Mouse (Mus musculus) lung, embryonic 16.5 days (tissue): ENCODE measurements at regions not wholly inside any gene's neighbourhood (a gene's known extent, or its start where the extent isn't known, plus 50 kb on each side); places are given as distances from the start of the nearest gene placed in this dataset.

Experiments used
- ATAC-seq: fragments of 200-750 bp; cut with Nextera tagmentation; 2 replicates; pipeline ENCODE4 v1.8.0; 2017; ENCODE audit warnings: low read depth, mild to moderate bottlenecking, moderate library complexity
- H3K27ac ChIP-seq: fragments of 300-500 bp; sonication (generic); 2 replicates; pipeline ENCODE4 v1.5.1; 2014; ENCODE audit warnings: mild to moderate bottlenecking, control low read depth, low read length
- H3K27me3 ChIP-seq: fragments of 300-500 bp; sonication (generic); 2 replicates; pipeline ENCODE4 v1.6.1; 2014; ENCODE audit warnings: low read depth, low read length, mixed read lengths; ENCODE audit not compliant: control insufficient read depth, insufficient read depth
- H3K36me3 ChIP-seq: fragments of 300-500 bp; sonication (generic); 2 replicates; pipeline ENCODE4 v1.6.1; 2014; ENCODE audit warnings: low read length; ENCODE audit not compliant: control insufficient read depth, insufficient read depth
- H3K4me1 ChIP-seq: fragments of 300-500 bp; sonication (generic); replicated peaks from 2 replicates; pipeline ENCODE4 v1.6.1; 2014; ENCODE audit warnings: low read length, mixed read lengths; ENCODE audit not compliant: control insufficient read depth, insufficient read depth
- H3K4me2 ChIP-seq: fragments of 300-500 bp; sonication (generic); 2 replicates; pipeline ENCODE4 v1.6.1; 2014; ENCODE audit warnings: low read depth, low read length, control low read depth
- H3K4me3 ChIP-seq: fragments of 300-500 bp; sonication (generic); 2 replicates; pipeline ENCODE4 v1.5.1; 2014; ENCODE audit warnings: mild to moderate bottlenecking, low read length, control low read depth
- H3K9ac ChIP-seq: fragments of 300-500 bp; sonication (generic); 2 replicates; pipeline ENCODE4 v1.6.1; 2014; ENCODE audit warnings: low read length, control low read depth
- H3K9me3 ChIP-seq: fragments of 300-500 bp; sonication (generic); 2 replicates; pipeline ENCODE4 v1.6.1; 2016; ENCODE audit warnings: low read length; ENCODE audit not compliant: control insufficient read depth
- WGBS: fragments of 180-500 bp; shearing (Covaris S2); extraction: QIAGEN DNeasy Blood & Tissue Kit; methylation state at CpG from one replicate; pipeline ENCODE4 v1.1.7; 2014; 5-methylcytosine and 5-hydroxymethylcytosine counted together

DNA sequence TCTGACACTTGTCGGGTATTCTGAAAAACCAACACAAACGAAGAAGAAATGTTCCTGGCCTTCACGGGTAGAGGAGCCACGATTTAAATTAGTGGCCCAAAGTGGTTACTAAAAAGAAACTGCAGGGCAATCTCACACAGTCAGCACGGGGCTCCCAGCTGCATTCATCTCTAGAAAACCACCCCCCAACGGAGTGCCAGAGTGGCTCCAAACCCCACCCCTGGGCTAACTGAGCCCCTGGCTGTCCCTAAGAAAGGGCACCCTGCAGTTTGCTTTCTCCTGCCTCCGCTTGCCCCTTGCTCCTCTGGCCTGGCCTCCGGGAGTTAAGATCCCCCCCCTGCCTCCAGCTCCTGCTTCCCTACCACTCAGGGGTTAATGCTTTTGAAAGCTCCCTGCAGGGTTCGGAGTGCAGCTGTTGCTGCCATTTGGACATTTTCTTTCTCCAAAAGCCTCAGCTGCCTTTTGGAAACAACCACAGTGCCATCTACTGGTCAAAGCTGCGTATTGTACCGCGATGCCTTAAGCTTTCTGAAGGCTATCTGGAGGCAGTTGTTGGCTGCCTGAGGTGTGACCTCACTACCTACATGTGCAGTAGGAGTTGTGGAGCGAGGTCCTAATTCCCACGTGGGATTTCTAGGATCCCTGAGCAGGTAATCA, 92.9 kb upstream of the Castor2 start:
- Histone ChIP-seq H3K4me1 (peaks cover 6% of the 10 kb centered on the region; the same call in 1 of the 2 replicates), H3K9me3 (no peaks in the 10 kb centered on the region), H3K4me3 (peak overlapping the region; percentile 35), H3K9ac (peak overlapping the region; percentile 58), H3K27me3 (peaks cover 2% of the 10 kb centered on the region; the same call in 1 of the 2 replicates), H3K4me2 (peak overlapping the region; percentile 60), H3K27ac (no peak overlapping the region), H3K36me3 (no peaks in the 10 kb centered on the region)
- 7% methylated on average over 14 of the region's 14 CpGs for WGBS
- ATAC-seq = peak; percentile 88

DNA sequence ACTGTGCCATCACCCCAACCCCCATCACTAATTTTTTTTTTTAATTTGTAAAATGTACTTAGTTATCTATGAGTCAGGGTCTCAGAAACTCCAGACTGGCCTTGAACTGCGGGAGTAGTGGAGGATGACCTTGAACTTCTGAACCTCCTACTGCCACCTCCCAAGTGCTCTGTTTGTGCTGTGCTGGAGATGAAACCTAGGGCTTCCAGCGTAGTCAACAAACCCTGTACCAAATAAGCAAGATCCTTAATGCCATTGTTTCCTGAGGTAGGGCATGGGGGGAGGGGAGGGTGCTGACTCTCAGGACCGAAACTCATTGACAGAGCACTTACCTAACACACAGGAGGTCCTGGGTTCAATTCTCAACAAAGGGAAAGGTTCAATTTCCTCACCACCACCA, 93.5 kb upstream of the Castor2 start:
- Histone ChIP-seq H3K4me2 (no peak overlapping the region), H3K9ac (no peak overlapping the region), H3K4me3 (no peak overlapping the region), H3K36me3 (no peaks in the 10 kb centered on the region), H3K9me3 (no peaks in the 10 kb centered on the region), H3K27ac (no peak overlapping the region), H3K27me3 (peaks cover 2% of the 10 kb centered on the region; the same call in 1 of the 2 replicates), H3K4me1 (peaks cover 6% of the 10 kb centered on the region; the same call in 1 of the 2 replicates)
- ATAC-seq = no peak
- 63% methylated on average over 3 of the region's 3 CpGs for WGBS

DNA sequence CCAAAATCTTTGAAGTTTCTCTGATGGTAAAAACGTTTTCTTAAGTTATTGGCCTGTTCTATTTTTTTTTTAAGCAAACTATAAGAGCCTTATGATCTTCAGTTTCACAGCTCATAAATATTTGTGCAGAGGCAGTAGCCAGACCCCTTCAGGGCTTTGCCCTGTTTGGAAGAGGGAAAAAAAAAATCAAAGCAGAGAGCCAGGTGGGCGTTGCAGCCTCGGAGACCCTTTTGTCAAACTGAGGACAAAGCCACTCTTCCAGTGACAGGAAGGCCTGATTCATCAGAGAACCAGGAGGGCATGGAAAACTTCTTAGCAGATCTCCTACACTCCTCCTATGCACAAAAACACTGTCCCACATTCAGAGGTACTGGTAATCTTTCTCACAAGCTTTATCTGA, 99.4 kb upstream of the Castor2 start:
- no peak; the same call in 1 of the 2 replicates for ATAC-seq
- Histone ChIP-seq H3K27ac (peak overlapping the region; percentile 45), H3K9ac (no peak overlapping the region), H3K4me3 (no peak overlapping the region), H3K4me1 (no peaks in the 10 kb centered on the region; the same call in 1 of the 2 replicates), H3K27me3 (no peaks in the 10 kb centered on the region), H3K9me3 (no peaks in the 10 kb centered on the region), H3K36me3 (no peaks in the 10 kb centered on the region), H3K4me2 (no peak overlapping the region)
- 11% methylated on average over 3 of the region's 3 CpGs for WGBS

DNA sequence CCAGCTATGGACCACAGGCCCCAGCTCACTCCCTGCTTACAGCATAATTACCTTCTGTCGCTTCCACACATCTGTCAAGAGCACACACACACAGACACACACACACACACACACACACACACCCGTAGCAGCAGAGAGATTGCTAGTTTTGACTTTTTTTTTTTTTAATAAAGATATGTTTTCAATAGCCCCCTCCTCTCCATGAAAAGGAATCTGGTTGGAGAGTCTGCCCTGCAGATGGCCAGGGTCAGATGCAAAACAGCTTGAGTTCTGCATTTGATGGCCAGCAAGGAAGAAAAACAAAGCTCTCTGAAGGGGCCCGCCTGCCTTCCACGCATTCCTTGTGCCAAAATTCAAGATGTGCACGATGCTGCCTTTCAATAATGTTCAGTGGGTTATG, 99.8 kb upstream of the Castor2 start:
- no peak overlapping the region for H3K27ac ChIP-seq
- H3K4me3 ChIP-seq = no peak overlapping the region
- no peaks in the 10 kb centered on the region; the same call in 1 of the 2 replicates for H3K4me1 ChIP-seq
- H3K9ac ChIP-seq = no peak overlapping the region
- H3K27me3 ChIP-seq = no peaks in the 10 kb centered on the region
- H3K9me3 ChIP-seq = no peaks in the 10 kb centered on the region
- H3K4me2 ChIP-seq = no peak overlapping the region
- ATAC-seq = peak; percentile 47; the same call in 1 of the 2 replicates
- WGBS = 20% methylated on average over 5 of the region's 5 CpGs
- no peaks in the 10 kb centered on the region for H3K36me3 ChIP-seq

DNA sequence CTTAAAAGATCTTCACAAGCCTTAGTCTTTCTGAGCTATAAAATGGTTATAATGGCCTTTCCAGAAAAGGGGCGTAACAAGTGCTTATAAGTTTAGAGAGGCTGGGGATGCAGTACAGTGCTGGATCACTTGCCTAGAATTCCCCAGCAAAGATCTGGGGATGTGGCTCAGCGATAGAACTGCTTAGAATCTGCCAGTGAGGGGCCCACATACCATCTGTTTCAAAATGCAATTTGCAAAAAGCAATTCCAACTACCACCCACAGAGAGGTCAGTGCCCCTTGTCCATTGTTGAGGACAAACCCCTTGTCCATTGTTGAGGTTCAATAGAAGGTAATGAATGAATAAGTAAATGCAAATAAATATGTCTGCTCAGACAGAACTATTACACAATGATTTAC, 107.5 kb upstream of the Castor2 start:
- no peak overlapping the region for H3K9ac ChIP-seq
- no peaks in the 10 kb centered on the region for H3K4me1 ChIP-seq
- 77% methylated on average over 2 of the region's 2 CpGs for WGBS
- H3K4me3 ChIP-seq = no peak overlapping the region
- no peak for ATAC-seq
- no peak overlapping the region for H3K27ac ChIP-seq
- H3K9me3 ChIP-seq = no peaks in the 10 kb centered on the region
- H3K27me3 ChIP-seq = no peaks in the 10 kb centered on the region
- no peak overlapping the region for H3K4me2 ChIP-seq
- no peaks in the 10 kb centered on the region for H3K36me3 ChIP-seq

DNA sequence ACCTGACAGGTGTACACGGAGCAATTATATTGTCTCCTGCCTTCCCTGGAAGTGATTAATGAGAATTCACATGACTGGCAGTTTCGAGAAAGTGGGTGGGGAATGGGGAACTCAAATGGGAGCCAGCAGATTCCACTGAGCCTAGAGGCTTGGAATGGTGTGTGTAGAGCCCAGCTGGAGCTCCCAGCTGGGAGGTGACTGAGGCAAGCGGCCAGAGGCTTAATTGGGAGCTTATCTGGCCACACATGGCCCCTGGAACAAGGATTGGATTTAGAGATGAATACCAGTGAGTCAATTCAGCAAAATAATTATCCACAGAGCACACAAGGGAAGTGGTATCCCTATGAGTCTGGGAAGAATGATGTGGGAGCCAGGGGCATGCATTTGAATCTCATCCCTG, 108.0 kb upstream of the Castor2 start:
- Histone ChIP-seq H3K4me1 (no peaks in the 10 kb centered on the region), H3K9me3 (no peaks in the 10 kb centered on the region), H3K36me3 (no peaks in the 10 kb centered on the region), H3K9ac (no peak overlapping the region), H3K4me2 (no peak overlapping the region), H3K27me3 (no peaks in the 10 kb centered on the region), H3K4me3 (no peak overlapping the region), H3K27ac (no peak overlapping the region)
- ATAC-seq = no peak
- WGBS = 38% methylated on average over 3 of the region's 3 CpGs

DNA sequence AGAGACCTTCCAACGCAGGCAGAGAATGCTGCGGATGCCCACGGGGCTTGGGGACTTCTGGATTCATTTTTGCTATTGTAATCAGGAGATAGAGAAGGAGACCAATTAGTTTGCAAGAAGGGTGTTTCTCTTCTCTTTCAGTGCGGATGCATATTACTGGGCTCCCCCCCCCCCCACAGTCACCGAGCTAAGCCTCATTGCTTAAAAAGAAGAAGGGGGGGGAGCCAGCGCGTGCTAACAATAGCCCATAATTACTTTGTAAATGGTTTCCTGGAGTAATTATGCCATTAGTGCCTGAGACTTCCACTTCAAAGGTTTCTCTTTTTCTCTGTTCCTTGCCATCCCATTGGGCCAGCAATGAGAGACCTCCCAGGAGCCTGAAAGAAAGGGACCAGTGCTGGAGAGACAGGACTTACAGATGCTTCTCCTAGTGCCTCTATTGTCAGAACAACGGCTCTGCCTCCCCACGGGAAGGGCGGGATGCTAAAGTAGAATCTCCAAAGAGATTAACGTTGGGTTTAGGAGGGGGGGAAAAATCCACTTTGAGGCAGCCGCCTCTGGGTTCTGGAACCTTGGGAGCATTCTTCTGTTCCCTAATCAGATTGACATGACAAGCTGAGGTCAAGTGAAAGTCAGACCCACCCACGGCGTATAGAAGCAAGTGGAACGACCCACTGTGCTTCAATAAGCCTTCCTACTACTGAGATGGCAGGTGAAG, 116.1 kb upstream of the Castor2 start:
- no peaks in the 10 kb centered on the region for H3K27me3 ChIP-seq
- no peak overlapping the region for H3K9ac ChIP-seq
- H3K4me2 ChIP-seq = no peak overlapping the region
- WGBS = 14% methylated on average over 15 of the region's 15 CpGs
- no peaks in the 10 kb centered on the region for H3K9me3 ChIP-seq
- no peak for ATAC-seq
- H3K4me3 ChIP-seq = no peak overlapping the region
- H3K36me3 ChIP-seq = no peaks in the 10 kb centered on the region
- H3K4me1 ChIP-seq = no peaks in the 10 kb centered on the region
- no peak overlapping the region for H3K27ac ChIP-seq

DNA sequence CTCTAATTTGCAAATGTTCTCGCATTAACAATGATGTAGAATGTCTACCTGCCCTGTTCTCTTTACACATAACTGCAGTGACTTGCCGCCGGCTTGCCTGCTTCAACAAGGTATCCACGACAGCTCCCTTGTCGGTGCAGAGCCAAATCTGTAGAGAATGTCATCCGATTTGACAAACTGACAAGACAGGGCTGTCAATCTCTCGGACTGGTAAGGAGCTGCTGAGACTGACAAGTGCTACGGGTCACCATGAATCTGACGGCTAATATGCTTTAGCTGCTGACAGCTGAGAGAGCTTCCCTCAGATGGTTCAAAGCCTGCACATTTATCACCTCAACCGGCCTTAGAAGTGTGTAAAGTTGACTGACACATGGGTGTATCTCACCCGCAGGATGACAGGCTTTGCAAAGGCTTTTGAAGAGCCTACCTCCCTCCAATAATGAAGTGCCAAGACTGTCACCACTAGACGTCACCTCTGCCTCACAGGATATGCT, 129.0 kb upstream of the Castor2 start:
- no peak overlapping the region for H3K4me3 ChIP-seq
- H3K9ac ChIP-seq = no peak overlapping the region
- H3K27me3 ChIP-seq = no peaks in the 10 kb centered on the region
- no peak overlapping the region for H3K4me2 ChIP-seq
- H3K36me3 ChIP-seq = no peaks in the 10 kb centered on the region
- WGBS = 55% methylated on average over 12 of the region's 12 CpGs
- no peak for ATAC-seq
- no peaks in the 10 kb centered on the region; the same call in 1 of the 2 replicates for H3K9me3 ChIP-seq
- H3K4me1 ChIP-seq = no peaks in the 10 kb centered on the region
- no peak overlapping the region for H3K27ac ChIP-seq

DNA sequence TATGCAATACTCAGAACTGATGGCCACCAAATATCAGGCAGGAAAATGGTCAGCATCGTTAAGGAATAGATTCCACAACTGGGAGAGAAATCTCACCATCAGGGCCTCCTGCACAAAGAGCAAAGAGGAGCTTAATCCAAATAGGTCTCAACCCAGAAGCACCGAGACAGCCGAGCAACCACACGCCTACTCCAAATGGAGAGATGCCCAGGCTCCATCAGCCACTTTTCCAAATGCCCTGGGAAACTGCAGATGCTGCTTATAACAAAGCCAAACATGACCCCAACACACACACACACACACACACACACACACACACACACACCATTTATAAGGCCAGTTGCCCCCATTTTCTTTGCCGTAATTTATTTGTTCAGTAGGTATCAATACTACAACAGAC, 136.2 kb upstream of the Castor2 start:
- no peak for ATAC-seq
- Histone ChIP-seq H3K27ac (no peak overlapping the region), H3K27me3 (no peaks in the 10 kb centered on the region), H3K4me3 (no peak overlapping the region), H3K9me3 (no peaks in the 10 kb centered on the region; the same call in 1 of the 2 replicates), H3K36me3 (no peaks in the 10 kb centered on the region), H3K9ac (no peak overlapping the region), H3K4me2 (no peak overlapping the region), H3K4me1 (no peaks in the 10 kb centered on the region)
- 79% methylated on average over 5 of the region's 5 CpGs for WGBS
